Mouse (Mus musculus) heart, embryonic 11.5 days (tissue): ENCODE measurements around the gene Dnajc7. TPM values are rescaled to one million over a fixed set of nuclear protein-coding genes. Genes with fewer than 3 reads are reported as not detected.
A peak's percentile ranks its signal among the peaks of the same experiment; 100 is the strongest.
"Not testable (repeated sequence)": the region's sequence is repeated elsewhere in the genome, so short reads cannot be mapped to it uniquely, and the experiment has no call there.

ENCODE experiments used
- ATAC-seq: fragments of 200-750 bp; cut with Nextera tagmentation; replicated peaks from 2 replicates; pipeline ENCODE4 v1.8.0; 2017; ENCODE audit warnings: moderate library complexity; ENCODE audit not compliant: insufficient number of reproducible peaks, low FRiP score, low TSS enrichment
- H3K27ac ChIP-seq: fragments of 300-500 bp; sonication (generic); 2 replicates; pipeline ENCODE4 v1.5.1; 2014; ENCODE audit warnings: mild to moderate bottlenecking, low read depth, low read length
- H3K27me3 ChIP-seq: fragments of 300-500 bp; sonication (generic); 2 replicates; pipeline ENCODE4 v1.6.1; 2014; ENCODE audit warnings: mild to moderate bottlenecking, low read length, mixed read lengths; ENCODE audit not compliant: control insufficient read depth, insufficient read depth
- H3K36me3 ChIP-seq: fragments of 300-500 bp; sonication (generic); 2 replicates; pipeline ENCODE4 v1.6.1; 2014; ENCODE audit warnings: mild to moderate bottlenecking, low read length, moderate library complexity, mixed read lengths; ENCODE audit not compliant: control insufficient read depth, insufficient read depth
- H3K4me1 ChIP-seq: fragments of 300-500 bp; sonication (generic); 2 replicates; pipeline ENCODE4 v1.6.1; 2014; ENCODE audit warnings: low read length; ENCODE audit not compliant: control insufficient read depth, insufficient read depth
- H3K4me2 ChIP-seq: fragments of 300-500 bp; sonication (generic); 2 replicates; pipeline ENCODE4 v1.6.1; 2014; ENCODE audit warnings: mild to moderate bottlenecking, moderate library complexity
- H3K4me3 ChIP-seq: fragments of 300-500 bp; sonication (generic); 2 replicates; pipeline ENCODE4 v1.5.1; 2014; ENCODE audit warnings: low read depth, low read length
- H3K9ac ChIP-seq: fragments of 300-500 bp; sonication (generic); 2 replicates; pipeline ENCODE4 v1.6.1; 2014; ENCODE audit warnings: mild to moderate bottlenecking, low read depth, low read length, moderate library complexity
- H3K9me3 ChIP-seq: fragments of 300-500 bp; sonication (generic); replicated peaks from 2 replicates; pipeline ENCODE4 v1.6.1; 2016; ENCODE audit warnings: low read length; ENCODE audit not compliant: control insufficient read depth
- WGBS: fragments of 180-500 bp; shearing (Covaris S2); extraction: QIAGEN DNeasy Blood & Tissue Kit; methylation state at CpG from one replicate; pipeline ENCODE4 v1.1.7; 2014; ENCODE audit not compliant: insufficient replicate concordance; 5-methylcytosine and 5-hydroxymethylcytosine counted together
- polyA plus RNA-seq: library from polyadenylated mRNA; unstranded; fragments of >200 nt; fragmentation: Nextera tagmentation; extraction: Ambion mirVana; gene quantifications from 2 replicates; pipeline ENCODE4 v1.2.1, GENCODE M21; 2014

The Dnajc7 gene
- polyA plus RNA-seq, 1 experiment from 2014 or later, result 69.4 TPM

- H3K4me2 ChIP-seq, result no peak overlapping the region
- 92% methylated on average over 2 of the region's 2 CpGs for WGBS
These were observed 37.1 kb downstream of the Dnajc7 start for GRCm38 (mm10) chr11:100582836-100583235.

GRCm38 (mm10) chr11:100582413-100582812 lies 37.6 kb downstream of the Dnajc7 start:
- H3K36me3 ChIP-seq, result peaks cover 66% of the 10 kb centered on the region
- 100% methylated on average over 1 of the region's 1 CpGs for WGBS
- H3K4me2 ChIP-seq, H3K9ac ChIP-seq, H3K27ac ChIP-seq, H3K27me3 ChIP-seq, ATAC-seq, H3K4me3 ChIP-seq, H3K4me1 ChIP-seq, H3K9me3 ChIP-seq: not testable (repeated sequence)

More at GRCm38 (mm10) chr11:100582836-100583235, 37.1 kb downstream of the Dnajc7 start:
- no peaks in the 10 kb centered on the region for H3K9me3 ChIP-seq
- H3K4me1 ChIP-seq, result peaks cover 6% of the 10 kb centered on the region; the same call in 1 of the 2 replicates
- H3K27me3 ChIP-seq, result no peaks in the 10 kb centered on the region
- no peak overlapping the region for H3K4me3 ChIP-seq
- peaks cover 70% of the 10 kb centered on the region for H3K36me3 ChIP-seq
- H3K27ac ChIP-seq, result no peak overlapping the region
- H3K9ac ChIP-seq, result no peak overlapping the region
- ATAC-seq, result no peak

- Histone ChIP-seq H3K27ac (peak overlapping the region; percentile 22; the same call in 1 of the 2 replicates), H3K36me3 (peaks cover 61% of the 10 kb centered on the region), H3K27me3 (no peaks in the 10 kb centered on the region), H3K4me1 (peaks cover 6% of the 10 kb centered on the region; the same call in 1 of the 2 replicates), H3K9ac (no peak overlapping the region), H3K9me3 (no peaks in the 10 kb centered on the region), H3K4me3 (no peak overlapping the region), H3K4me2 (no peak overlapping the region)
- WGBS, result 80% methylated on average over 4 of the region's 4 CpGs
- ATAC-seq, result no peak
These were observed 38.2 kb downstream of the Dnajc7 start for GRCm38 (mm10) chr11:100581756-100582155.

DNA sequence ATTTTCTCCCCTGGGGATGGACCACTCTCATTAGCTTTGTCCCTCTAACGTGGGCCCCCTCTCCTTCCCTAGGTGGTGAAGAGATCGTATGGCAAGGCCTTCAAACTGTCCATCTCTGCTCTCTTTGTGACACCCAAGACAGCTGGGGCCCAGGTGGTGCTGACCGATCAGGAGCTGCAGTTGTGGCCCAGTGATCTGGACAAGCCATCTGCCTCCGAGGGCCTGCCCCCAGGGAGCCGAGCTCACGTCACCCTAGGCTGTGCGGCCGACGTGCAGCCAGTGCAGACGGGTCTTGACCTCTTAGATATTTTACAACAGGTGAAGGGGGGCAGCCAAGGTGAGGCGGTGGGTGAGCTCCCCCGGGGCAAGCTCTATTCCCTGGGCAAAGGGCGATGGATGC lies 39.7 kb downstream of the Dnajc7 start:
- ATAC-seq, result no peak
- Histone ChIP-seq H3K4me1 (peaks cover 11% of the 10 kb centered on the region), H3K4me2 (no peak overlapping the region), H3K27me3 (no peaks in the 10 kb centered on the region), H3K9ac (no peak overlapping the region), H3K4me3 (no peak overlapping the region), H3K9me3 (no peaks in the 10 kb centered on the region), H3K27ac (no peak overlapping the region), H3K36me3 (peaks cover 47% of the 10 kb centered on the region)
- WGBS, result 94% methylated on average over 13 of the region's 13 CpGs

GRCm38 (mm10) chr11:100579116-100579799 lies 40.7 kb downstream of the Dnajc7 start:
- Histone ChIP-seq H3K9ac (no peak overlapping the region), H3K27me3 (no peaks in the 10 kb centered on the region), H3K9me3 (no peaks in the 10 kb centered on the region), H3K4me2 (no peak overlapping the region), H3K36me3 (peaks cover 37% of the 10 kb centered on the region), H3K4me3 (no peak overlapping the region), H3K4me1 (peaks cover 13% of the 10 kb centered on the region), H3K27ac (no peak overlapping the region)
- ATAC-seq, result no peak
- WGBS, result 90% methylated on average over 9 of the region's 9 CpGs

DNA sequence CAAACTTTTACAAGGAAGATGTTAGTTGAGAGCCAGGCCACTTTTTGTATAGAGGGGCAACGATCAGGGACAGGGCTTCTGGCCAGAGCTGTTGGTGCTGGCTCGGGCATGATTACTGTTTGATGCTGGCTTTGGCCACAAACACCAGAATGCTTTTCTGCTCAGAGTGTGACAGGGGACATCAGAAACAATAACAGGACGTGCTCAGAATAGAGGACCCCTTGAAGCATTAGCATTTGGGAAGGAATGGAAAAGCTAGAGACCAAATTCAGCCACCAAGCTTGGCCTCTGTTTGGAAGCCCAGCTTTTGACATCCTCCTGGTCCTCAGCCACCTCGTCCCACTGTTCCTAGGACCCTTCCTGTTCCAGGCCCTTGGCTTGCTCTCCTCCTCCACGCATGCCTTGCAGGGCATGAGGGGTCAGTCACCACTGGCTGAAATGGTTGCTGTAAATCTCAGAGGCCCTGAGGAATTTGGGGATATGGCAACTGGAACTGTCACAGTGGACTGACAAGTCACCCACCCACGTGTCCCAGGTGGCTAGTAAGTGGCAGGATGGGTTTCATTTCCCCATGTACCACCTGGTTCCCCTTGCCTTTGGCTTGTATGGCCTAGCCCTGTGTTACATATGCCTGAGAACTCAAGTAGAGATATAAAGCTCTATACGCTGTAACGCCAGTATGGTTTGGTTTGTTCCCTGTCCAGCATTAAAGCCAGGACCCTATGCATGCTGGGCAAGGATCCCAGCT lies 41.9 kb downstream of the Dnajc7 start:
- Histone ChIP-seq H3K27me3 (no peaks in the 10 kb centered on the region), H3K9ac (no peak overlapping the region)

GRCm38 (mm10) chr11:100576256-100576655 lies 43.7 kb downstream of the Dnajc7 start:
- Histone ChIP-seq H3K27me3 (peaks cover 10% of the 10 kb centered on the region), H3K9ac (no peak overlapping the region), H3K9me3 (no peaks in the 10 kb centered on the region), H3K4me1 (peaks cover 8% of the 10 kb centered on the region), H3K4me2 (no peak overlapping the region), H3K4me3 (no peak overlapping the region), H3K36me3 (peaks cover 14% of the 10 kb centered on the region), H3K27ac (no peak overlapping the region)
- WGBS, result 55% methylated on average over 21 of the region's 21 CpGs
- ATAC-seq, result no peak

More for the DNA sequence above, 41.9 kb downstream of the Dnajc7 start:
- Histone ChIP-seq H3K4me3 (no peak overlapping the region), H3K4me2 (no peak overlapping the region), H3K27ac (no peak overlapping the region), H3K4me1 (peaks cover 13% of the 10 kb centered on the region), H3K9me3 (no peaks in the 10 kb centered on the region), H3K36me3 (peaks cover 25% of the 10 kb centered on the region)
- no peak for ATAC-seq
- WGBS, result 78% methylated on average over 8 of the region's 8 CpGs

DNA sequence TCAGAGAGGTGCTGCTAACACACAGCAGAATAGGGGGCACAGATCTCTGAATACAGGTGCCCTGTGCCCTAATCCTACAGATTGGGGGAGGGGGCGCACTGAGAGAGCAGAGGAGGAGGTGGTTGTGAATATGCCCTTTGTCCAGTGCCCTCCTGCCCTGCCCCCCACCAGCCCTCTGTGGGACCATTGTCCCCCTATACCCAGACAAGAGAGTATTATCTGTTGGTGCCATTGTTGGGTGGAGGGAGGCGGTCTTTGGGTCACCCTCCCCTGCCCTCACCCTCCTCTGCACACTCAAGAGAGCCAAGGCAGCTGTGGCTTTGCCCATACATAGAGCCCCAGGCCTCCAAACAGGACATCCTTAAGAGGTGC lies 44.5 kb downstream of the Dnajc7 start:
- Histone ChIP-seq H3K9me3 (no peaks in the 10 kb centered on the region), H3K9ac (peak overlapping the region; percentile 78), H3K36me3 (peaks cover 8% of the 10 kb centered on the region; the same call in 1 of the 2 replicates), H3K27me3 (peaks cover 13% of the 10 kb centered on the region), H3K4me2 (peak overlapping the region; percentile 86), H3K4me1 (peaks cover 14% of the 10 kb centered on the region), H3K4me3 (peak overlapping the region; percentile 73), H3K27ac (no peak overlapping the region)
- WGBS, result 61% methylated on average over 2 of the region's 2 CpGs
- no peak for ATAC-seq
